Mouse (Mus musculus): ENCODE results near the gene Cyp46a1.

GRCm38 (mm10) chr12:108315818-108316217 is 18.4 kb upstream of the Cyp46a1 start:
- TF ChIP-seq CTCF (IDR thresholded peaks at IDR 0.05; ENCODE audit: borderline replicate concordance, extremely low read depth, insufficient read depth, insufficient read length): no peak
- no peak for TF ChIP-seq POLR2A (IDR thresholded peaks at IDR 0.05; ENCODE audit: borderline replicate concordance, extremely low read depth, insufficient read depth, insufficient read length, poor library complexity, severe bottlenecking)
